Mouse (Mus musculus) heart, embryonic 12.5 days (tissue): Measurements from ENCODE around the gene Esyt3. TPM values are rescaled to one million over a fixed set of nuclear protein-coding genes. Genes with fewer than 3 reads are reported as not detected.

Experiments
- ATAC-seq: fragments of 200-750 bp; cut with Nextera tagmentation; 2 replicates; pipeline ENCODE4 v1.8.0; 2017; ENCODE audit warnings: moderate TSS enrichment, moderate library complexity; ENCODE audit not compliant: insufficient number of reproducible peaks, low FRiP score
- H3K27ac ChIP-seq: fragments of 300-500 bp; sonication (generic); 2 replicates; pipeline ENCODE4 v1.5.1; 2016; ENCODE audit warnings: mild to moderate bottlenecking, moderate library complexity; ENCODE audit not compliant: poor library complexity, severe bottlenecking
- H3K27me3 ChIP-seq: fragments of 300-500 bp; sonication (generic); replicated peaks from 2 replicates; pipeline ENCODE4 v1.6.1; 2016; ENCODE audit warnings: mild to moderate bottlenecking, moderate library complexity
- H3K36me3 ChIP-seq: fragments of 300-500 bp; sonication (generic); 2 replicates; pipeline ENCODE4 v1.6.1; 2016; ENCODE audit warnings: mild to moderate bottlenecking, moderate library complexity
- H3K4me1 ChIP-seq: fragments of 300-500 bp; sonication (generic); replicated peaks from 2 replicates; pipeline ENCODE4 v1.6.1; 2016; ENCODE audit warnings: mild to moderate bottlenecking
- H3K4me2 ChIP-seq: fragments of 300-500 bp; sonication (generic); 2 replicates; pipeline ENCODE4 v1.6.1; 2016; ENCODE audit warnings: mild to moderate bottlenecking, moderate library complexity
- H3K4me3 ChIP-seq: fragments of 300-500 bp; sonication (generic); 2 replicates; pipeline ENCODE4 v1.5.1; 2016; ENCODE audit warnings: mild to moderate bottlenecking
- H3K9ac ChIP-seq: fragments of 300-500 bp; sonication (generic); 2 replicates; pipeline ENCODE4 v1.6.1; 2016; ENCODE audit warnings: mild to moderate bottlenecking, moderate library complexity
- H3K9me3 ChIP-seq: fragments of 300-500 bp; sonication (generic); replicated peaks from 2 replicates; pipeline ENCODE4 v1.6.1; 2016; ENCODE audit warnings: mild to moderate bottlenecking, moderate library complexity
- WGBS: fragments of 180-500 bp; shearing (Covaris S2); methylation state at CpG from one replicate; pipeline ENCODE4 v1.1.7; 2016; 5-methylcytosine and 5-hydroxymethylcytosine counted together
- polyA plus RNA-seq: library from polyadenylated mRNA; unstranded; fragments of >200 nt; fragmentation: Nextera tagmentation; extraction: Ambion mirVana; gene quantifications from 2 replicates; pipeline ENCODE4 v1.2.1, GENCODE M21; 2016

Gene Esyt3
- polyA plus RNA-seq, 1 experiment from 2014 or later, result 0.23 TPM

GRCm38 (mm10) chr9:99388078-99388477 lies 29.7 kb upstream of the Esyt3 start:
- Histone ChIP-seq H3K27me3 (peaks cover 4% of the 10 kb centered on the region), H3K36me3 (peaks cover 9% of the 10 kb centered on the region), H3K9me3 (no peaks in the 10 kb centered on the region), H3K4me1 (peaks cover 4% of the 10 kb centered on the region; the same call in 1 of the 2 replicates), H3K4me3 (no peak overlapping the region), H3K9ac (no peak overlapping the region), H3K4me2 (no peak overlapping the region), H3K27ac (no peak overlapping the region)
- ATAC-seq, result no peak
- 65% methylated on average over 5 of the region's 5 CpGs for WGBS

GRCm38 (mm10) chr9:99382556-99382955 lies 24.2 kb upstream of the Esyt3 start:
- ATAC-seq, result no peak
- Histone ChIP-seq H3K27me3 (peaks cover 5% of the 10 kb centered on the region), H3K27ac (no peak overlapping the region), H3K4me1 (peaks cover 4% of the 10 kb centered on the region; the same call in 1 of the 2 replicates), H3K9ac (no peak overlapping the region), H3K9me3 (no peaks in the 10 kb centered on the region), H3K36me3 (no peaks in the 10 kb centered on the region), H3K4me3 (no peak overlapping the region), H3K4me2 (no peak overlapping the region)
- WGBS, result 60% methylated on average over 9 of the region's 9 CpGs

GRCm38 (mm10) chr9:99379194-99379593 lies 20.8 kb upstream of the Esyt3 start:
- no peaks in the 10 kb centered on the region for H3K36me3 ChIP-seq
- 55% methylated on average over 5 of the region's 5 CpGs for WGBS
- peaks cover under 1% of the 10 kb centered on the region; the same call in 1 of the 2 replicates for H3K4me1 ChIP-seq
- no peak for ATAC-seq
- H3K9me3 ChIP-seq, result no peaks in the 10 kb centered on the region
- peaks cover 3% of the 10 kb centered on the region; the same call in 1 of the 2 replicates for H3K27me3 ChIP-seq
- H3K27ac ChIP-seq, result no peak overlapping the region
- H3K4me2 ChIP-seq, result no peak overlapping the region
- H3K4me3 ChIP-seq, result no peak overlapping the region
- no peak overlapping the region for H3K9ac ChIP-seq

GRCm38 (mm10) chr9:99376591-99377418 lies 18.4 kb upstream of the Esyt3 start:
- H3K36me3 ChIP-seq, result no peaks in the 10 kb centered on the region
- 9% methylated on average over 14 of the region's 14 CpGs for WGBS
- H3K4me1 ChIP-seq, result no peaks in the 10 kb centered on the region
- peaks cover 3% of the 10 kb centered on the region; the same call in 1 of the 2 replicates for H3K27me3 ChIP-seq
- no peaks in the 10 kb centered on the region for H3K9me3 ChIP-seq
- no peak overlapping the region for H3K4me2 ChIP-seq
- no peak overlapping the region for H3K27ac ChIP-seq
- H3K4me3 ChIP-seq, result no peak overlapping the region
- no peak overlapping the region for H3K9ac ChIP-seq
- no peak for ATAC-seq

- WGBS, result 70% methylated on average over 7 of the region's 7 CpGs
- Histone ChIP-seq H3K4me3 (no peak overlapping the region), H3K9me3 (0 out of 2 replicates have a peak, but pooled peaks cover 5% of the 10 kb centered on the region), H3K36me3 (no peaks in the 10 kb centered on the region), H3K27me3 (peaks cover 6% of the 10 kb centered on the region), H3K27ac (no peak overlapping the region), H3K4me1 (no peaks in the 10 kb centered on the region), H3K4me2 (no peak overlapping the region), H3K9ac (no peak overlapping the region)
- no peak for ATAC-seq
These were observed 10.1 kb upstream of the Esyt3 start for GRCm38 (mm10) chr9:99368431-99368830.

- H3K4me1 ChIP-seq, result no peaks in the 10 kb centered on the region
- H3K9me3 ChIP-seq, result 0 out of 2 replicates have a peak, but pooled peaks cover 5% of the 10 kb centered on the region
- ATAC-seq, result no peak
- WGBS, result 55% methylated on average over 3 of the region's 3 CpGs
- H3K4me2 ChIP-seq, result no peak overlapping the region
- H3K4me3 ChIP-seq, result no peak overlapping the region
- H3K9ac ChIP-seq, result no peak overlapping the region
- H3K36me3 ChIP-seq, result no peaks in the 10 kb centered on the region
- no peak overlapping the region for H3K27ac ChIP-seq
- peaks cover 10% of the 10 kb centered on the region for H3K27me3 ChIP-seq
These were observed 7.5 kb upstream of the Esyt3 start for GRCm38 (mm10) chr9:99365906-99366305.

- peaks cover 36% of the 10 kb centered on the region for H3K27me3 ChIP-seq
- H3K9ac ChIP-seq, result no peak overlapping the region
- WGBS, result 52% methylated on average over 8 of the region's 8 CpGs
- ATAC-seq, result no peak
- H3K36me3 ChIP-seq, result no peaks in the 10 kb centered on the region
- H3K4me2 ChIP-seq, result no peak overlapping the region
- no peak overlapping the region for H3K4me3 ChIP-seq
- H3K4me1 ChIP-seq, result peaks cover 5% of the 10 kb centered on the region
- no peak overlapping the region for H3K27ac ChIP-seq
- no peaks in the 10 kb centered on the region for H3K9me3 ChIP-seq
These were observed 4.7 kb upstream of the Esyt3 start for GRCm38 (mm10) chr9:99363076-99363475.

- WGBS, result 71% methylated on average over 9 of the region's 9 CpGs
- Histone ChIP-seq H3K9ac (no peak overlapping the region), H3K4me2 (no peak overlapping the region), H3K9me3 (no peaks in the 10 kb centered on the region), H3K27ac (no peak overlapping the region), H3K36me3 (no peaks in the 10 kb centered on the region), H3K4me1 (peaks cover 14% of the 10 kb centered on the region), H3K4me3 (no peak overlapping the region), H3K27me3 (peaks cover 48% of the 10 kb centered on the region)
- ATAC-seq, result no peak
These were observed 3.6 kb upstream of the Esyt3 start for GRCm38 (mm10) chr9:99361946-99362345.

GRCm38 (mm10) chr9:99359012-99359411 lies 655 bp upstream of the Esyt3 start:
- Histone ChIP-seq H3K9me3 (no peaks in the 10 kb centered on the region), H3K4me1 (peaks cover 14% of the 10 kb centered on the region), H3K9ac (no peak overlapping the region), H3K36me3 (no peaks in the 10 kb centered on the region), H3K4me2 (no peak overlapping the region), H3K4me3 (no peak overlapping the region), H3K27ac (no peak overlapping the region), H3K27me3 (peaks cover 71% of the 10 kb centered on the region)
- 85% methylated on average over 15 of the region's 15 CpGs for WGBS
- no peak for ATAC-seq

GRCm38 (mm10) chr9:99357561-99357920 lies 816 bp downstream of the Esyt3 start:
- Histone ChIP-seq H3K27me3 (peaks cover 66% of the 10 kb centered on the region), H3K9ac (no peak overlapping the region), H3K4me3 (peak overlapping the region; percentile 44), H3K4me1 (peaks cover 14% of the 10 kb centered on the region), H3K4me2 (peak overlapping the region; percentile 82), H3K27ac (no peak overlapping the region), H3K36me3 (no peaks in the 10 kb centered on the region), H3K9me3 (no peaks in the 10 kb centered on the region)
- ATAC-seq, result no peak
- WGBS, result 5% methylated on average over 19 of the region's 19 CpGs

GRCm38 (mm10) chr9:99355971-99356370 lies 2.4 kb downstream of the Esyt3 start:
- Histone ChIP-seq H3K27me3 (peaks cover 66% of the 10 kb centered on the region), H3K9ac (no peak overlapping the region), H3K4me3 (no peak overlapping the region), H3K36me3 (no peaks in the 10 kb centered on the region), H3K4me1 (peaks cover 14% of the 10 kb centered on the region), H3K27ac (no peak overlapping the region), H3K4me2 (no peak overlapping the region), H3K9me3 (no peaks in the 10 kb centered on the region)
- WGBS, result 30% methylated on average over 5 of the region's 5 CpGs
- ATAC-seq, result no peak
